Mouse (Mus musculus): ENCODE results near the gene Sik2.

DNA sequence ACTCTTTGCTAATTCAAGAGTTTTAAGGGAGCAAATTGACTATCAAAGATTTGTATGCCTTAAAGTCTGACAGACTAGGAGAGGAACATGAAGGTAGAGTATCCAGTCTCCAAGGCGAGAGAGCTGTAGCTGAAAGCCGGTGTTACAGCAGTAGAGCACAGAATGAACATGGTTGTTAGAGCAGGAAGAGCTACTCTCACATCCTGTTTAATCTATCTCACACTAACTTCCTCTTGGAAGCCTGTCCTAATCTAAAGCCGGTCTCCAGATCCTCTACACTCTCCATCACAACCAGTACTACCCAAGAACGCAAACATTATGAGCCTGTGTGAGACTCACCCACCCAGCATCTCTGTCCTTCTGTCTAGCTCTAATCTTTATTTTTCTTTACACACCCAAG, 38.5 kb downstream of the Sik2 start:
- TF ChIP-seq POLR2A (IDR thresholded peaks at IDR 0.05; ENCODE audit: low read depth, low read length) (no peak), CTCF (IDR thresholded peaks at IDR 0.05; ENCODE audit: extremely low read depth, insufficient read length, insufficient replicate concordance, low read depth, low read length) (no peak)

All from small intestine, adult 2 months (tissue).